Mouse (Mus musculus): ENCODE measurements at regions not wholly inside any gene's neighbourhood (a gene's known extent, or its start where the extent isn't known, plus 50 kb on each side); places are given as distances from the start of the nearest gene placed in this dataset.

DNA sequence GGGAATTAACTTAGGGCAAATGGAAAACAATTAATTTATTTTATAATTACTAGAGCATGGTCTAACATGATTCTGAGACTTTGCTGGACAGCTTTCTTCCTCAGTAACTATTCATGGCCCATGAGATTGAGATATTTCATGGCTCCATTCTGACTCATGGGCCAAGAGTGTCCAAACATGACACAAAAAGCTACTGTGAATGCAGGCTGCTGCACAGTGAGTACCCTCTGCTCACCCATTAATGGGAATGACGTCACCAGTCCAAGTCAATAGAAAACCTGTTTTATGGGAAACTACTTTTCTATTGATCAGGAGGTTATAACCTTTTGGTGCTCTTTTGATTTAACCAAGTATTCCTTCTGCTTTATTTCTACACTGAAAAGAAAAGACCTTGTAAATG is 693.6 kb downstream of the Rwdd3 start:
- no peak for TF ChIP-seq CTCF (IDR thresholded peaks at IDR 0.05; ENCODE audit: control insufficient read depth, insufficient read depth, low read length)
- TF ChIP-seq POLR2A (IDR thresholded peaks at IDR 0.05; ENCODE audit: borderline replicate concordance, control insufficient read depth, low read depth, low read length), result no peak
